Mouse (Mus musculus): ENCODE measurements around the gene Dctn3. TPM values are rescaled to one million over a fixed set of nuclear protein-coding genes. Genes with fewer than 3 reads are reported as not detected.
A peak's percentile ranks its signal among the peaks of the same experiment; 100 is the strongest.

Gene Dctn3
- polyA plus RNA-seq, 1 experiment, result 38.0 TPM

- Histone ChIP-seq H3K4me3 (replicated peaks) (no peak overlapping the region), H3K9me3 (ENCODE audit: control insufficient read depth, low read length) (no peaks in the 10 kb centered on the region), H3K4me1 (ENCODE audit: control insufficient read depth) (peaks cover 35% of the 10 kb centered on the region), H3K27me3 (ENCODE audit: control insufficient read depth) (no peaks in the 10 kb centered on the region), H3K36me3 (ENCODE audit: control insufficient read depth) (peaks cover 73% of the 10 kb centered on the region)
- TF ChIP-seq GATA1 (IDR thresholded peaks at IDR 0.05; ENCODE audit: low read length) (no peak), TAL1 (IDR thresholded peaks at IDR 0.05; ENCODE audit: low read length) (no peak)
Observed at GRCm38 (mm10) chr4:41715082-41715481, 7.9 kb downstream of the Dctn3 start.

- H3K4me1 ChIP-seq (ENCODE audit: control insufficient read depth), result peaks cover 35% of the 10 kb centered on the region
- H3K36me3 ChIP-seq (ENCODE audit: control insufficient read depth), result peaks cover 65% of the 10 kb centered on the region
- TF ChIP-seq GATA1 (IDR thresholded peaks at IDR 0.05; ENCODE audit: low read length) (no peak), TAL1 (IDR thresholded peaks at IDR 0.05; ENCODE audit: low read length) (no peak)
- no peaks in the 10 kb centered on the region for H3K27me3 ChIP-seq (ENCODE audit: control insufficient read depth)
- H3K4me3 ChIP-seq (replicated peaks), result peak overlapping the region; percentile 29
- H3K9me3 ChIP-seq (ENCODE audit: control insufficient read depth, low read length), result no peaks in the 10 kb centered on the region
Observed at GRCm38 (mm10) chr4:41714276-41714675, 8.7 kb downstream of the Dctn3 start.

DNA sequence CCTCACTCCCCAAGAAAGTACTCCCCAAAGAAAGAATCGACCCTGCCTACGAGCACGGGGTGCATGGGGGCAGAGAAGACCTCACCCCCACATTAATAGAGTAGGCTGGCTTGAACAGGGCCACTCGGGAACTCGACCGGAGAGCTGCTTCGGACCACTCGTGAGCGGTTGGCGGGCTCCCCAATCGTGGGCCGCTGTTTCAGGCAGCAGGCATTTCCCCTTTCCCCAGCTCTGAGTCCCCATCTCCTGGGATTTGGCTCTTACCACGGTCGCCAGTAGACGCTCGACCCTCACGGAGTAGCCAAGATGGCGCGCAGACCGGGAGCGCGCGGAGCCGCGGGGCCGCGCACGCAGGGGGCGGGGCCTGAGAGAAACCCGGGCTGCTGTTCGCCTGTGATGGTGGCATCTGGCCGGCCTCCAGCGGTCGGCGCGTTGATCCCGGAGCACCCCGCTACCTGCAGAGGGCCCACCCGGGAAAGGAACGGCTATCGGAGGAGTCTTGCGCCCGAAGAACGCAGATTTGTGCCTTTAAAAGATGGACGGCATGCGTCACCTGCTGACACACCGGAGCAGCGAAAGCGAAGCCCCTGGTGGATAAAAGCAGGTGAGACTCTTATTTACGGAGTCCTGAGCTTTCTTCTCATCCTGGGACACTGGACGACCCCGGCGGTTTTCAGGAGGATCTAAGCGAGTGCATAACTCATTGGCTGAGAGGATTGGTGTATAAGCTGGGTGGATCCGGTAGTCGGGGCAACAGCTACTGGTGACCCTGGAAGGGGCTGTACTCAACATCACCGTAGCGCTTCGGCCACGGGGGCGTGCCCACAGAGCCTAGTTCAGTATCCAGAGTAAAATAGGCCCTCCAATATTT, 9.5 kb downstream of the Dctn3 start, which contains the start of gene Rpp25l:
Gene Rpp25l (minus strand): TSS at position 338 of the 871 bp plus-strand sequence.
- H3K9me3 ChIP-seq (ENCODE audit: control insufficient read depth, low read length), result no peaks in the 10 kb centered on the region
- H3K27me3 ChIP-seq (ENCODE audit: control insufficient read depth), result peaks cover 3% of the 10 kb centered on the region; the same call in 1 of the 2 replicates
- peaks cover 35% of the 10 kb centered on the region for H3K4me1 ChIP-seq (ENCODE audit: control insufficient read depth)
- peaks cover 56% of the 10 kb centered on the region for H3K36me3 ChIP-seq (ENCODE audit: control insufficient read depth)
- TF ChIP-seq GATA1 (IDR thresholded peaks at IDR 0.05; ENCODE audit: low read length), result no peak
- no peak for TF ChIP-seq TAL1 (IDR thresholded peaks at IDR 0.05; ENCODE audit: low read length)
- peak within 1 kb of the TSS; percentile 73 for H3K4me3 ChIP-seq (replicated peaks)

DNA sequence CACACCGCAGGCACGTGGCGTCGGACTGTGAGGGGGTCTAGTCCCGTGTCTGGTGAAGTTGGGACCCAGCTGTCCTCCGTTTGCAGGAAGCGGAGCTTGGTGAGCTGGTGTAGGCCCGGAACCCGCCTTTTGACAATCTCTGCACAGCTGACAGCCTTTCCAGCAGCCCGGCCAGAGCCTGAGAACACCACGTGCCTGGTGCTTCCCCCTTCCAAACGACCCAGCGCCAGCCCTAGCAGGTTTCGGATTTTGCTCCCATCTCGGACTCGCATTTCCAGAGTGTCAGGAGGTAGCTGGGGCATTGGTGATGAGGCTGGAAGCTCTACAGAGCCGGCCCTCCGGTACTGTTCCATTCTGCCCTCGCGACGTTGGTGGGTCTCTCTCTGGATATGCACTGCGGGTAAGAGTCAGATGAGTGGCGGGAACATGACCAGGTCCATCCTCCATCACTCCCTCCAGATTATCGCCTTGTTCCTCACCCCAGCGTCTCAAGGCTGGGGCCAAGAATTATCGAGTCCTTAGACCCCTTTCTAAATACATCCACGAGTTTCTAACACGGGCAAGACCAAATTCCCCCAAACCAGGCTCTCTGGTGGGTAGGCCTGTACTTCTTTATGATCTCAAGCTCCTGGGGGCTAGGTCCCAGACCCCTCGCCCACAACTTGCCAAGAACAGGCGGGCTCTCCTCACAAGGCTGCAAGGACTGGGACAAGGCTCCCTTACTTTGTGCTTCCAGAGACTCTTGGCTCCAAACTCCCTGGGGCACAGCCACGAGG, 10.4 kb downstream of the Dctn3 start:
- TF ChIP-seq TAL1 (IDR thresholded peaks at IDR 0.05; ENCODE audit: low read length), result no peak
- TF ChIP-seq GATA1 (IDR thresholded peaks at IDR 0.05; ENCODE audit: low read length), result no peak
- Histone ChIP-seq H3K27me3 (ENCODE audit: control insufficient read depth) (peaks cover 10% of the 10 kb centered on the region), H3K4me1 (ENCODE audit: control insufficient read depth) (peaks cover 35% of the 10 kb centered on the region), H3K4me3 (replicated peaks) (peak overlapping the region; percentile 73), H3K36me3 (ENCODE audit: control insufficient read depth) (peaks cover 48% of the 10 kb centered on the region), H3K9me3 (ENCODE audit: control insufficient read depth, low read length) (no peaks in the 10 kb centered on the region)

DNA sequence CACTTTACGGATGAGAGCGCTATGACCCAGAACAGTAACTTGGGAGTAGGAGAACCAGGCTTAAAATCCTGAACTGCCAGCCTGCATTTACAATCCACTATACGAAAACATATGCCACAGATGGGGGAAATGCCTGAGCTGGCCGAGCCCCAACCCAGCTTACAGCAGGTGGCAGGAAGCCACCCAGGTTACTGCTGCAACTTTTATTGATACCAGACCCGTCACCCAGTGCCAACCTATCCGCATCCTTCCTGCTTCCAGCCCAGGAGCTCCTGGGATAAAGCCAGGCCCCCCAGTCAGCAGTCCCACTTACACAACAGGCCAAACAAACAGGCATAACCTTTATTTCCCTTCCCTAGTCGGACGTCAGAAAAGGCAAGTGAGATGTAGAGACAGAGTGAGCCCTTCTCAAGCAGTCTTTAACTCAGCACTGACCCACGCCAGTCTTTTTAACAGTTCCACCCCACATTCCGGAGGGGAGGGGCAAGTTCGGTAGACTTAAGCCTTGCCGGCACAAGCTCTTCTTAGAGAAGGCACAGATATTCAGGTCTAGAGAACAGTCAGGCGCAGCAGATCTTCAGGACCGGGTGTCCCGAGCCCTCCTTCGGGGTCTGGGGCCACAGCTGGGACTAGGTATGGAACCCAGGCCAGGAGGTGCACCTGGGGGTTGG, 11.1 kb downstream of the Dctn3 start:
- Histone ChIP-seq H3K9me3 (ENCODE audit: control insufficient read depth, low read length) (no peaks in the 10 kb centered on the region), H3K4me1 (ENCODE audit: control insufficient read depth) (peaks cover 41% of the 10 kb centered on the region), H3K4me3 (replicated peaks) (peak overlapping the region; percentile 73), H3K27me3 (ENCODE audit: control insufficient read depth) (peaks cover 18% of the 10 kb centered on the region), H3K36me3 (ENCODE audit: control insufficient read depth) (peaks cover 40% of the 10 kb centered on the region)
- TF ChIP-seq GATA1 (IDR thresholded peaks at IDR 0.05; ENCODE audit: low read length) (no peak), TAL1 (IDR thresholded peaks at IDR 0.05; ENCODE audit: low read length) (no peak)

GRCm38 (mm10) chr4:41710229-41710628, 12.7 kb downstream of the Dctn3 start:
- Histone ChIP-seq H3K27me3 (ENCODE audit: control insufficient read depth) (peaks cover 34% of the 10 kb centered on the region), H3K4me3 (replicated peaks) (no peak overlapping the region), H3K4me1 (ENCODE audit: control insufficient read depth) (peaks cover 41% of the 10 kb centered on the region), H3K9me3 (ENCODE audit: control insufficient read depth, low read length) (no peaks in the 10 kb centered on the region), H3K36me3 (ENCODE audit: control insufficient read depth) (peaks cover 25% of the 10 kb centered on the region)
- TF ChIP-seq GATA1 (IDR thresholded peaks at IDR 0.05; ENCODE audit: low read length), result no peak
- no peak for TF ChIP-seq TAL1 (IDR thresholded peaks at IDR 0.05; ENCODE audit: low read length)

- Histone ChIP-seq H3K4me3 (replicated peaks) (no peak overlapping the region), H3K27me3 (ENCODE audit: control insufficient read depth) (peaks cover 49% of the 10 kb centered on the region), H3K36me3 (ENCODE audit: control insufficient read depth) (peaks cover 17% of the 10 kb centered on the region), H3K9me3 (ENCODE audit: control insufficient read depth, low read length) (no peaks in the 10 kb centered on the region), H3K4me1 (ENCODE audit: control insufficient read depth) (peaks cover 27% of the 10 kb centered on the region)
- no peak for TF ChIP-seq TAL1 (IDR thresholded peaks at IDR 0.05; ENCODE audit: low read length)
- no peak for TF ChIP-seq GATA1 (IDR thresholded peaks at IDR 0.05; ENCODE audit: low read length)
Observed at GRCm38 (mm10) chr4:41708192-41708745, 14.7 kb downstream of the Dctn3 start.

- H3K4me3 ChIP-seq (replicated peaks), result no peak overlapping the region
- TF ChIP-seq TAL1 (IDR thresholded peaks at IDR 0.05; ENCODE audit: low read length), result no peak
- no peak for TF ChIP-seq GATA1 (IDR thresholded peaks at IDR 0.05; ENCODE audit: low read length)
Observed at GRCm38 (mm10) chr4:41707011-41707535, 15.9 kb downstream of the Dctn3 start.

More at GRCm38 (mm10) chr4:41707011-41707535, 15.9 kb downstream of the Dctn3 start:
- Histone ChIP-seq H3K27me3 (ENCODE audit: control insufficient read depth) (peaks cover 50% of the 10 kb centered on the region), H3K36me3 (ENCODE audit: control insufficient read depth) (peaks cover 13% of the 10 kb centered on the region), H3K4me1 (ENCODE audit: control insufficient read depth) (peaks cover 17% of the 10 kb centered on the region), H3K9me3 (ENCODE audit: control insufficient read depth, low read length) (no peaks in the 10 kb centered on the region)
